Mouse (Mus musculus) spleen, embryonic (tissue): ENCODE data around the gene Lig4.

Experiments
- CTCF ChIA-PET: fragments of 350-600 bp; sonication (Branson Sonifier 250); formaldehyde crosslinking; loops from one replicate; lab custom pipeline; 2022; lab: Charles Lee

Lig4 gene

DNA sequence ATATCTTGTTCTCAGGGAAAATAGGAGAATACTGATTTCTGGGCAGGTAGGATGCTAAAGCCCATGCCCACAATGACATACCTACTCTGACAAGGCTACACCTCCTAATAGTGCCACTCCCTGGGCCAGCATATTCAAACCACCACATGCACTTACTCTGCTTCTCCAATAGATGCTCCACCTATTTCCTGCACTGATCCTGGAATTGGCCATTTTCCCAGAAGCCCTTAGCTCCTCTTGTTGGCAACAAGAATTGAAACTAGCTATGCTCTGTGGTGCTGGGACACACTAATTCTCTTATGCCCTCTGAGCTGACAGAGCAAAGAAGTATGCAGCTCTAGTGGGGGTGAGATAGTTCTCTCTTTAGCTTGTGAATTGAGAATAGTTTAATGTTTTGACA lies 44.8 kb downstream of the Lig4 start:
- CTCF ChIA-PET = no interaction called here

DNA sequence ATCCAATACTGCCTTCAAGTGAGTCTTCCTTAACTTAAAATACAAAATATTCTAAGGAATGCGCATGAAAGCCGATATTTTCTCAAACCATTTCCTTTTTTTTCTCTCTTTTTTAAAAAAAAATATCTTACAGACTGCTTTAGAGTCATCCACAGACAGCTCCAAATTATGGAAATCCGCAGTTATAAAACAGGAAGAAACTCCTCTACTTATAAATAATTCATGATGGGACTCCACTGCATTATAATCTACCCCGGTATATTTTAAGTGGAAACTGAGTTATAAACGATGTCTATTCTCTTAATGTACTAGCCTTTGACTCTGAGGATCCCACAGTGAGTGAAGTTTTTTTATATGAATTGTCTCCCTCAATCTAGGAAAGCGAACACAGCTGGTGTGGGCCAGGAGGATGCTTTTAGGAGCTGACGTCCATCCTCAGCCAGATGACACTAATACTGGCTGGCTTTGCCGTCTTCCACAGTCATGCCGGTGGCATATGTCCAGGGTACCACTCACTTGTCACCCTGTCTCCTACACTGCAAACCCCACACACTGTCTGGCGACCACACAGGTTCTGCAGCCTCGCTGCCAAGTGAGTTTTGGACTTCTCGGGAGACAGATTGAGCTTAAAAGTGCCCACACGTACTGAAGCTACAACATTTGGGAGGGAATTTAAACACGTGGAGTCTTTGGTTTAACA lies 47.6 kb downstream of the Lig4 start:
- CTCF ChIA-PET = no interaction called here
